In genomic region chr8:25426207-25426606, GRCm38 (mm10) we compare ENCODE assay signal across 27 mouse cellular contexts.
DNase-seq lines count a peak whose midpoint lies in the region; ATAC-seq lines count a peak whose summit lies in the region.
"Had no signal": no experiment of that assay in that cellular context is flagged by ENCODE, and none has a peak within 500 bp of the region (broad histone marks: within the 10 kb centered on the region; RNA-seq: fewer than 3 reads in every experiment).

No protein-coding gene starts in this region.

- H3K9ac ChIP-seq in forebrain, embryonic 11.5 days (ENCODE audit: low read length) = no peak overlapping the region
- no peak overlapping the region for H3K9ac ChIP-seq in kidney, embryonic 16.5 days (replicated peaks; ENCODE audit: low read length)
- H3K9ac ChIP-seq: embryonic facial prominence, embryonic 12.5 days; embryonic facial prominence, embryonic 15.5 days; forebrain, embryonic 13.5 days; heart, embryonic 13.5 days; hindbrain, embryonic 14.5 days had no signal

- no peak overlapping the region for H3K4me2 ChIP-seq in forebrain, embryonic 11.5 days (ENCODE audit: low read depth, low read length, severe bottlenecking)
- H3K4me2 ChIP-seq in kidney, embryonic 16.5 days (replicated peaks; ENCODE audit: low read depth, low read length) = no peak overlapping the region
- H3K4me2 ChIP-seq: embryonic facial prominence, embryonic 12.5 days; embryonic facial prominence, embryonic 15.5 days; forebrain, embryonic 13.5 days; heart, embryonic 13.5 days; hindbrain, embryonic 14.5 days had no signal

- H3K4me1 ChIP-seq in forebrain, embryonic 10.5 days = peaks cover 27% of the 10 kb centered on the region
- peaks cover 12% of the 10 kb centered on the region for H3K4me1 ChIP-seq in forebrain, embryonic 11.5 days (replicated peaks; ENCODE audit: control insufficient read depth, insufficient read depth, low read length)
- H3K4me1 ChIP-seq in kidney, embryonic 16.5 days (ENCODE audit: insufficient read depth, low read length) = peaks cover 40% of the 10 kb centered on the region
- H3K4me1 ChIP-seq: embryonic facial prominence, embryonic 15.5 days had no signal

- no peak for DNase-seq in forebrain, embryonic 10.5 days (ENCODE audit: extremely low spot score, low spot score)
- no peak for DNase-seq in forebrain, embryonic 11.5 days (ENCODE audit: low spot score)
- no peak for DNase-seq in kidney, postnatal 25 days
- DNase-seq in NIH3T3 (ENCODE audit: low read depth) = peak; percentile 31
- no peak for DNase-seq in retina, embryonic 14.5 days (ENCODE audit: low spot score)
- DNase-seq: adrenal gland, adult 2 months; adrenal gland, postnatal 14 days; B cell, adult 2 months; cerebellum, adult 11 months; cerebellum, adult 2 months; cerebellum, adult 9-11 months; cerebellum, postnatal 25 days; gastrocnemius, postnatal 10 days; gastrocnemius, postnatal 36 days; heart, adult 2 months; heart, postnatal 14 days; heart, postnatal 4 days had no signal

- H3K9me3 ChIP-seq in forebrain, embryonic 10.5 days = no peaks in the 10 kb centered on the region
- no peaks in the 10 kb centered on the region for H3K9me3 ChIP-seq in forebrain, embryonic 11.5 days (ENCODE audit: control insufficient read depth, low read length)
- no peaks in the 10 kb centered on the region for H3K9me3 ChIP-seq in kidney, embryonic 16.5 days (ENCODE audit: low read length)
- H3K9me3 ChIP-seq: embryonic facial prominence, embryonic 12.5 days; embryonic facial prominence, embryonic 15.5 days; forebrain, embryonic 13.5 days; heart, embryonic 10.5 days; heart, embryonic 13.5 days had no signal

- 48% methylated on average over 1 of the region's 1 CpGs for WGBS in forebrain, embryonic 10.5 days
- 57% methylated on average over 1 of the region's 1 CpGs for WGBS in forebrain, embryonic 11.5 days
- 19% methylated on average over 1 of the region's 1 CpGs for WGBS in kidney, embryonic 16.5 days

- no peak overlapping the region for H3K4me3 ChIP-seq in forebrain, embryonic 10.5 days
- H3K4me3 ChIP-seq in forebrain, embryonic 11.5 days (ENCODE audit: low read depth, low read length) = no peak overlapping the region
- no peak overlapping the region for H3K4me3 ChIP-seq in kidney, embryonic 16.5 days (ENCODE audit: low read length)
- H3K4me3 ChIP-seq: embryonic facial prominence, embryonic 12.5 days; embryonic facial prominence, embryonic 15.5 days; forebrain, embryonic 13.5 days; heart, adult 2 months; heart, embryonic 10.5 days; heart, embryonic 13.5 days had no signal

- H3K27ac ChIP-seq in forebrain, embryonic 10.5 days = 0 out of 2 replicates have a peak overlapping the region, but pooled peaks have one; percentile 8
- H3K27ac ChIP-seq in forebrain, embryonic 11.5 days (ENCODE audit: low read depth, low read length) = no peak overlapping the region
- H3K27ac ChIP-seq in kidney, embryonic 16.5 days (ENCODE audit: low read length) = peak overlapping the region; percentile 67
- H3K27ac ChIP-seq: embryonic facial prominence, embryonic 12.5 days; embryonic facial prominence, embryonic 15.5 days; forebrain, embryonic 13.5 days; heart, adult 2 months; heart, embryonic 10.5 days; heart, embryonic 13.5 days; hindbrain, embryonic 14.5 days; hindbrain, postnatal 0 days had no signal

- no peaks in the 10 kb centered on the region for H3K27me3 ChIP-seq in forebrain, embryonic 10.5 days (ENCODE audit: poor library complexity, severe bottlenecking)
- H3K27me3 ChIP-seq in forebrain, embryonic 11.5 days (ENCODE audit: control insufficient read depth, insufficient read depth, low read length) = no peaks in the 10 kb centered on the region
- H3K27me3 ChIP-seq in kidney, embryonic 16.5 days (ENCODE audit: insufficient read depth, low read length) = no peaks in the 10 kb centered on the region
- H3K27me3 ChIP-seq: embryonic facial prominence, embryonic 12.5 days; embryonic facial prominence, embryonic 15.5 days; forebrain, embryonic 13.5 days; heart, embryonic 13.5 days had no signal

- no peaks in the 10 kb centered on the region for H3K36me3 ChIP-seq in forebrain, embryonic 10.5 days (replicated peaks)
- no peaks in the 10 kb centered on the region for H3K36me3 ChIP-seq in forebrain, embryonic 11.5 days (ENCODE audit: control insufficient read depth, insufficient read depth, low read length)
- H3K36me3 ChIP-seq in kidney, embryonic 16.5 days (ENCODE audit: insufficient read depth, low read length) = no peaks in the 10 kb centered on the region
- H3K36me3 ChIP-seq: embryonic facial prominence, embryonic 12.5 days; embryonic facial prominence, embryonic 15.5 days; heart, embryonic 10.5 days; heart, embryonic 13.5 days had no signal

- ATAC-seq in forebrain, embryonic 11.5 days (replicated peaks; ENCODE audit: low FRiP score) = no peak
- ATAC-seq in kidney, embryonic 16.5 days (ENCODE audit: low FRiP score, low TSS enrichment) = peak; percentile 41; the same call in 1 of the 2 replicates
- ATAC-seq in activated CD4-positive, CD25-positive, alpha-beta regulatory T cell, adult 4 months = no peak
- ATAC-seq: forebrain, embryonic 13.5 days; forebrain, embryonic 16.5 days; hindbrain, postnatal 0 days had no signal
